Mouse (Mus musculus) hindbrain, embryonic 14.5 days (tissue): Measurements from ENCODE around the gene Taar1. TPM values are rescaled to one million over a fixed set of nuclear protein-coding genes. Genes with fewer than 3 reads are reported as not detected.

Experiments used
- ATAC-seq: fragments of 200-750 bp; cut with Nextera tagmentation; 2 replicates; pipeline ENCODE4 v1.8.0; 2017; ENCODE audit warnings: moderate number of reproducible peaks, mild to moderate bottlenecking, moderate TSS enrichment, moderate library complexity; ENCODE audit not compliant: low FRiP score
- DNase-seq: peaks from one replicate; pipeline ENCODE4 v3.0.0-alpha.2; 2015; ENCODE audit warnings: low spot score
- H3K27ac ChIP-seq: fragments of 300-500 bp; sonication (generic); 2 replicates; pipeline ENCODE4 v1.5.1; 2014; ENCODE audit warnings: mild to moderate bottlenecking, moderate library complexity
- H3K27me3 ChIP-seq: fragments of 300-500 bp; sonication (generic); 2 replicates; pipeline ENCODE4 v1.6.1; 2014; ENCODE audit warnings: mild to moderate bottlenecking, low read length, mixed read lengths; ENCODE audit not compliant: control insufficient read depth, insufficient read depth
- H3K36me3 ChIP-seq: fragments of 300-500 bp; sonication (generic); replicated peaks from 2 replicates; pipeline ENCODE4 v1.6.1; 2014; ENCODE audit not compliant: control insufficient read depth, insufficient read depth
- H3K4me1 ChIP-seq: fragments of 300-500 bp; sonication (generic); replicated peaks from 2 replicates; pipeline ENCODE4 v1.6.1; 2014; ENCODE audit warnings: antibody characterized with exemption, low read length, mixed read lengths; ENCODE audit not compliant: control insufficient read depth, insufficient read depth
- H3K4me2 ChIP-seq: fragments of 300-500 bp; sonication (generic); replicated peaks from 2 replicates; pipeline ENCODE4 v1.6.1; 2014; ENCODE audit warnings: mild to moderate bottlenecking, moderate library complexity
- H3K4me3 ChIP-seq: fragments of 300-500 bp; sonication (generic); replicated peaks from 2 replicates; pipeline ENCODE4 v1.5.1; 2014; ENCODE audit warnings: mild to moderate bottlenecking, low read length
- H3K9ac ChIP-seq: fragments of 300-500 bp; sonication (generic); 2 replicates; pipeline ENCODE4 v1.6.1; 2014
- H3K9me3 ChIP-seq: fragments of 300-500 bp; sonication (generic); 2 replicates; pipeline ENCODE4 v1.6.1; 2016; ENCODE audit warnings: low read length; ENCODE audit not compliant: control insufficient read depth
- WGBS: fragments of 180-500 bp; shearing (Covaris S2); extraction: QIAGEN DNeasy Blood & Tissue Kit; methylation state at CpG from one replicate; pipeline ENCODE4 v1.1.7; 2014; 5-methylcytosine and 5-hydroxymethylcytosine counted together
- polyA plus RNA-seq: library from polyadenylated mRNA; unstranded; fragments of >200 nt; fragmentation: Nextera tagmentation; extraction: Ambion mirVana; gene quantifications from 2 replicates; pipeline ENCODE4 v1.2.1, GENCODE M21; 2014

Taar1 gene
- polyA plus RNA-seq, 1 experiment from 2014 or later: not detected

GRCm38 (mm10) chr10:23963444-23963843, 43.3 kb downstream of the Taar1 start:
- no peak overlapping the region for H3K4me2 ChIP-seq
- DNase-seq (no peak), ATAC-seq (no peak)
- no peaks in the 10 kb centered on the region for H3K4me1 ChIP-seq
- no peak overlapping the region for H3K9ac ChIP-seq
- H3K27me3 ChIP-seq: no peaks in the 10 kb centered on the region
- no peak overlapping the region for H3K27ac ChIP-seq
- H3K9me3 ChIP-seq: no peaks in the 10 kb centered on the region
- H3K36me3 ChIP-seq: no peaks in the 10 kb centered on the region
- H3K4me3 ChIP-seq: no peak overlapping the region
- WGBS: 60% methylated on average over 3 of the region's 3 CpGs

- H3K27me3 ChIP-seq: no peaks in the 10 kb centered on the region
- no peak overlapping the region for H3K27ac ChIP-seq
- WGBS: 94% methylated on average over 6 of the region's 6 CpGs
- no peaks in the 10 kb centered on the region for H3K9me3 ChIP-seq
- H3K4me1 ChIP-seq: no peaks in the 10 kb centered on the region
- ATAC-seq (no peak), DNase-seq (no peak)
- no peak overlapping the region for H3K9ac ChIP-seq
- no peak overlapping the region for H3K4me2 ChIP-seq
- no peak overlapping the region for H3K4me3 ChIP-seq
- H3K36me3 ChIP-seq: no peaks in the 10 kb centered on the region
Measured at GRCm38 (mm10) chr10:23964921-23965610, 44.9 kb downstream of the Taar1 start.

- H3K4me3 ChIP-seq: no peak within 1 kb of the TSS
- no peak within 1 kb of the TSS for H3K9ac ChIP-seq
- no peak within 1 kb of the TSS for H3K4me2 ChIP-seq
- DNase-seq: no peak
- no peaks in the 10 kb centered on the region for H3K9me3 ChIP-seq
- no peak within 1 kb of the TSS for H3K27ac ChIP-seq
- H3K27me3 ChIP-seq: no peaks in the 10 kb centered on the region
- H3K4me1 ChIP-seq: no peaks in the 10 kb centered on the region
- no peak for ATAC-seq
- no peaks in the 10 kb centered on the region for H3K36me3 ChIP-seq
- WGBS: 91% methylated on average over 11 of the region's 11 CpGs
Measured at GRCm38 (mm10) chr10:23970656-23971165, 50.6 kb downstream of the Taar1 start, which contains the start of gene Taar5. Gene Taar5, plus strand, starts transcription at chr10:23970706.

Other genes starting within 250 kb of the Taar1 start
- gene Rps12, start 133.1 kb upstream of the Taar1 start, polyA plus RNA-seq: 114 and 132 TPM in 2 replicates
- gene Slc18b1, start 123.4 kb upstream of the Taar1 start, polyA plus RNA-seq: 22.6 and 25.5 TPM in 2 replicates
- 0.12 TPM in 1 of 2 replicates, not detected in the other for gene Vnn3, start 68.9 kb upstream of the Taar1 start, polyA plus RNA-seq
- gene Vnn1, start 25.7 kb upstream of the Taar1 start, polyA plus RNA-seq: 0.33 TPM in 1 of 2 replicates, not detected in the other
- not detected in 2 replicates for gene Taar2, start 18.2 kb downstream of the Taar1 start, polyA plus RNA-seq
- gene Taar3, start 29.2 kb downstream of the Taar1 start, polyA plus RNA-seq: not detected in 2 replicates
- gene Taar4, start 40.1 kb downstream of the Taar1 start, polyA plus RNA-seq: not detected in 2 replicates
- not detected in 2 replicates for gene Taar5, start 50.4 kb downstream of the Taar1 start, polyA plus RNA-seq
- not detected in 2 replicates for gene Taar6, start 65.3 kb downstream of the Taar1 start, polyA plus RNA-seq
- not detected in 2 replicates for gene Taar7a, start 73.1 kb downstream of the Taar1 start, polyA plus RNA-seq
- not detected in 2 replicates for gene Taar7b, start 79.6 kb downstream of the Taar1 start, polyA plus RNA-seq
- not detected in 2 replicates for gene Taar7d, start 106.9 kb downstream of the Taar1 start, polyA plus RNA-seq
- not detected in 2 replicates for gene Taar7e, start 117.3 kb downstream of the Taar1 start, polyA plus RNA-seq
- not detected in 2 replicates for gene Taar7f, start 129.2 kb downstream of the Taar1 start, polyA plus RNA-seq
- gene Taar8a, start 156.1 kb downstream of the Taar1 start, polyA plus RNA-seq: not detected in 2 replicates
- not detected in 2 replicates for gene Taar8b, start 171.9 kb downstream of the Taar1 start, polyA plus RNA-seq
- gene Taar8c, start 181.6 kb downstream of the Taar1 start, polyA plus RNA-seq: not detected in 2 replicates
- gene Taar9, start 189.2 kb downstream of the Taar1 start, polyA plus RNA-seq: not detected in 2 replicates
- gene Stx7, start 228.9 kb downstream of the Taar1 start, polyA plus RNA-seq: 355 and 384 TPM in 2 replicates